Comparison of ENCODE assay signal across 9 mouse cellular contexts in the genomic region with DNA sequence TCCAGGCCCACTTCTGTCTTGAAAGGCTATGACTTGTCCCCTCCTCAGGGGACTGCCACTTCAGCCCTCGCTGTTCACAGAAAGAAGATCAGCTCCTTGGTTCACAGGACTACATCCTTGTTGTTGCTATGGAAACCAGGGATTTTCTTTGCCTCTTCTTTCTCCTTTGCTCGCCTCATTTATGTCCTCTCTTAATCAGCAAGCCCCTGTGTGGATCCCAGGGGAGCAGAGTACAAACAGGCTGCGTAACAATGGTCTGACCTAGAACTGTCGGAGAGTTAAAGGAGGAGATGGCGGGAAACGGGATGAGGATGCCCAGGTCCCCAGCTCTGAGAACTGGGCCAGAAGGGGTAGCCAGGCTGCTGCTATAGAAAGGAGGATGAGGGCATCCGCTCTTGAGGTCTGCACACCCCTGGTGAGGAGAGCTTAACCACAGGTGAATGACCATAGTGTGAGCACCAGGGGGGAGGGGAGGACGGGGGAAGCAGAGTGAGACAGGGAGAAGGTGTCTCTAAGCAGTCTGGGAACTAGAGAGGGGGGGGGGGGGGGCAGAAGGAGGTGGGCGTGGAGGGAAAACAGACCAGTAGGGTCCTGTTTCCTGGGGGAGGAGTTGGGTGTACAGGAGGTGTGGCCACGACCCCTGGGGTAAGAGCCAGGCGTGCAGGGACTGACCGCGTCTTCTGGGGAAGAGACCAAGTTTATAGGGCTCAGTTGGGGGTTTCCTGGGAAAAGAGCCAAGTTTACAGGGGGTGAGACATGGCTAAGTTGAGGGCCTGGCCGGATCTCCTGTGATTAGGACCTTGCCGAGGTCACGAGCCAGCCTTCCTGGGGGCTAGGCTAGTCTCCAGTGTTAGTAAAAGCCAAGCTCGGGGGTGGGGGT. TPM values are rescaled to one million over a fixed set of nuclear protein-coding genes. Genes with fewer than 3 reads are reported as not detected.
DNase-seq lines count a peak whose midpoint lies in the region; ATAC-seq and TF ChIP-seq lines count a peak whose summit lies in the region.
"Had no signal": no experiment of that assay in that cellular context is flagged by ENCODE, and none has a peak within 500 bp of the region (broad histone marks: within the 10 kb centered on the region; RNA-seq: fewer than 3 reads in every experiment).

No protein-coding gene starts in this region.

- H3K27me3 ChIP-seq in lung, embryonic 14.5 days (ENCODE audit: insufficient read depth, low read length) = no peaks in the 10 kb centered on the region
- no peaks in the 10 kb centered on the region for H3K27me3 ChIP-seq in intestine, embryonic 15.5 days (replicated peaks)

- DNase-seq in lung, embryonic 14.5 days = peak; percentile 66
- no peak for DNase-seq in lung, postnatal 25 days (ENCODE audit: low spot score)
- DNase-seq in embryo, embryonic 10.5 days (ENCODE audit: low spot score) = peak; percentile 52
- DNase-seq in retina, postnatal 1 day = peak; percentile 74
- DNase-seq in thymus, postnatal 4 days = no peak
- DNase-seq in thymus, postnatal 25 days = no peak
- DNase-seq in spleen, postnatal 36 days (ENCODE audit: low spot score in 2 of 2) = no peak

- H3K4me3 ChIP-seq in lung, embryonic 14.5 days (ENCODE audit: low read depth, low read length) = peak overlapping the region; percentile 21
- peak overlapping the region; percentile 11; the same call in 1 of the 2 replicates for H3K4me3 ChIP-seq in intestine, embryonic 15.5 days (replicated peaks)

- ATAC-seq in lung, embryonic 14.5 days (ENCODE audit: insufficient read depth) = peak; percentile 67
- ATAC-seq in intestine, embryonic 15.5 days = peak; percentile 53

- peak overlapping the region; percentile 26; the same call in 1 of the 2 replicates for H3K27ac ChIP-seq in lung, embryonic 14.5 days (ENCODE audit: low read depth)
- no peak overlapping the region for H3K27ac ChIP-seq in intestine, embryonic 15.5 days
- H3K27ac ChIP-seq: liver, embryonic 14.5 days had no signal

- H3K9ac ChIP-seq in lung, embryonic 14.5 days = peak overlapping the region; percentile 4; the same call in 1 of the 2 replicates
- H3K9ac ChIP-seq in intestine, embryonic 15.5 days = no peak overlapping the region
- H3K9ac ChIP-seq: liver, embryonic 14.5 days had no signal

- no peaks in the 10 kb centered on the region for H3K36me3 ChIP-seq in lung, embryonic 14.5 days (ENCODE audit: insufficient read depth)
- no peaks in the 10 kb centered on the region for H3K36me3 ChIP-seq in intestine, embryonic 15.5 days

- no peak for TF ChIP-seq CTCF in lung, embryonic 14.5 days (IDR thresholded peaks at IDR 0.05; ENCODE audit: low read depth)

- H3K4me2 ChIP-seq in lung, embryonic 14.5 days = peak overlapping the region; percentile 61
- peak overlapping the region; percentile 53 for H3K4me2 ChIP-seq in intestine, embryonic 15.5 days (replicated peaks)

- H3K4me1 ChIP-seq in lung, embryonic 14.5 days (ENCODE audit: insufficient read depth) = no peaks in the 10 kb centered on the region
- peaks cover 6% of the 10 kb centered on the region; the same call in 1 of the 2 replicates for H3K4me1 ChIP-seq in intestine, embryonic 15.5 days (replicated peaks)

- no peaks in the 10 kb centered on the region for H3K9me3 ChIP-seq in lung, embryonic 14.5 days (ENCODE audit: low read depth, low read length)
- H3K9me3 ChIP-seq in intestine, embryonic 15.5 days = no peaks in the 10 kb centered on the region

- WGBS in lung, embryonic 14.5 days = 3% methylated on average over 17 of the region's 17 CpGs
- WGBS in intestine, embryonic 15.5 days = 2% methylated on average over 17 of the region's 17 CpGs

RNA-seq across cellular contexts. Expression of gene Jph3, which starts 31.4 kb away (rescaled TPM):
- polyA plus RNA-seq in lung, embryonic 14.5 days (2014; fragmentation: Nextera tagmentation; extraction: Ambion mirVana) = 0.22 and 0.42 TPM in 2 replicates
- 4.5 and 5.1 TPM in 2 replicates for polyA plus RNA-seq in intestine, embryonic 15.5 days (2015; fragmentation: Nextera tagmentation; extraction: Ambion mirVana)
- polyA plus RNA-seq: liver, embryonic 14.5 days had no signal

RNA-seq across cellular contexts. Expression of gene Zcchc14, which starts 45.3 kb away (rescaled TPM):
- 23.0 and 25.0 TPM in 2 replicates for polyA plus RNA-seq in lung, embryonic 14.5 days (2014; fragmentation: Nextera tagmentation; extraction: Ambion mirVana)
- polyA plus RNA-seq in intestine, embryonic 15.5 days (2015; fragmentation: Nextera tagmentation; extraction: Ambion mirVana) = 10.7 and 11.2 TPM in 2 replicates

Comparison
In these comparisons a context has a peak if more than half of its experiments do, and no peak if none do; other contexts are left out.
1. DNase-seq: peak in lung, embryonic 14.5 days (single experiment), embryo, embryonic 10.5 days (single experiment) and retina, postnatal 1 day (single experiment); none in lung, postnatal 25 days (single experiment), thymus, postnatal 4 days (single experiment), thymus, postnatal 25 days (single experiment) and spleen, postnatal 36 days (0 of 2).